Mouse (Mus musculus): Measurements from ENCODE around the gene Prr14.
"Not testable (repeated sequence)": the region's sequence is repeated elsewhere in the genome, so short reads cannot be mapped to it uniquely, and the experiment has no call there.

Gene Prr14

GRCm38 (mm10) chr7:127459311-127459710 lies at the start of gene Prr14:
Prr14 (plus strand) TSS chr7:127459611.
- DNase-seq = not testable (repeated sequence)

- DNase-seq = no peak
These were observed 48.0 kb upstream of the Prr14 start for GRCm38 (mm10) chr7:127411418-127411817.

DNA sequence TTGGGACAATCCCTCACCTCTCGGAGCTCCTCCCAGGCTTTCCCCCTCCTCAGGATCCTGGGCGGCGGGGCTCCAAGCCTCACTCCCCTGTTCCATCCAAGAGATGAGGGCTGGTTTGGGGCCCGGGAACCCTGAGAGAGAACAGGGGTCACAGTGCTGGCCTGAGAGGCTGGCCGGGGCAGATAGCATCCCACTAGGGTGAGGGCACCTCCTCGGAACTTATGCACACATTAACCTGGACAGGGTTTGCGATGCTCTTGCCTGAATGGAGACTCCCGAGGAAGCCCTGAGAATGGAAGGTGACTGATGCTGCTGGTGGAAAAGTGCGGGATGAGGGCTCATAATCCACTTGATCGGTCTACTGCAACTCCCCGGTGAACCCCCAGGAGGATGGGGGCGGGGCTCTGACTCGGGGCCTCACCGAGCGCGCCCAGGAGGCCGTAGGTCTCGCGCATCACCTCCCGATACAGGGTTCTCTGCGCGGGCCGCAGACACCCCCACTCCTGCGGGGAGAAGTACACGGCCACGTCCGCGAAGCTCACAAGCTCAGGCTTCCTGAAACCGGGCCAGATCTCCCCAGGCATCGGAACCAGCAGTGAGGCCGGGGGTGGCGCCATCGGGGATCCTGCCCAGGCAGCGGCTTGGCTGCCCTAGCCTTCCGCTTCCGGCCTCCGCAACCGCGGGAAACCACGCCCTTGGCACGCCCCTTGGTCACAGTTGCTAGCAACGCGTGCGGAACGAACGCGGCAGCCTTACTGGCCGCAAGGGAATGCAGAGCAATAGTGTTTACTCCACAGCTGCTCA lies 37.8 kb upstream of the Prr14 start, which contains the start of gene Zfp688:
TSS of gene Zfp688 (minus strand) at position 681 of the 804 bp plus-strand sequence.
- peak; percentile 93 for DNase-seq

- no peak for DNase-seq
These were observed 37.2 kb upstream of the Prr14 start for GRCm38 (mm10) chr7:127422247-127422646.

DNA sequence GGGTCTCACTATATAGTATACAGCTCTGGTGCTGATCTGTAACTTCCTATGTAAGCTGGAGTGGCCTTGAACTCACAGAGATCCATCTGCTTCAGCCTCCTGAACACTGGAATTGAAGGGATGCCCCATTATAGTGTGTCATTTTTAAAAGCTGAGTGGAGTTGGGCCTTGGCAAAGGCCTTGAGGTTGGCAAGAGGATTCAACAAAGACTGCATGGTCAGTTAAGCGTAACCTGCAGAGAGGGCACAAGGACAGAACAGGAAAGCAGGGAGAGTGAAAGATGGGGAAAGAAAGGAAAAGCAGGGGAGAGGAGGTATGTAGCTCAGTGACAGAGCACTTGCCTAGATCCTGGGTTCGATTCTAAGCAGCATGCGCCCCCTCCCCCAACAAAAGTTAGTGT lies 34.1 kb upstream of the Prr14 start:
- DNase-seq = peak; percentile 42

- peak; percentile 64 for DNase-seq
These were observed 33.5 kb upstream of the Prr14 start for GRCm38 (mm10) chr7:127425911-127426310.

GRCm38 (mm10) chr7:127426354-127426753 lies 33.1 kb upstream of the Prr14 start:
- DNase-seq = peak; percentile 63

GRCm38 (mm10) chr7:127435206-127435605 lies 24.2 kb upstream of the Prr14 start:
- no peak for DNase-seq

- no peak for DNase-seq
These were observed 21.7 kb upstream of the Prr14 start for GRCm38 (mm10) chr7:127437724-127438123.

DNA sequence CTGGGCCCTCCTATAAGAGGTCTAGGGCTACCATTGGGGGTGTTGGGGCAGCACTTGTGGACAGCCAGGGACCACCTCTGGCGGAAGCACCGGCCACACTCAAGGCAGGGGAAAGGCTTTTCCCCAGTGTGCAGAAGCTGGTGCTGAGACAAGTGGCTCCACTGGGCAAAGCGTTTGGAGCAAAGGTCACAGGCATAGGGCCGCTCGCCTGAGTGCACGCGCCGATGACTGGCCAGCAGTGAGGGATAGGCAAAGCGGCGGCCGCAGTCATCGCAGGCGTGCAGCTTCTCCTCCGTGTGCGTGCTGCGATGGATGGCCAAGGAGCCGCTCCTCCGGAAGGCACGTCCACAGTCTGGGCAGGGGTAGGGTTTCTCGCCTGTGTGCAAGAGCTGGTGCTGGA lies 15.4 kb upstream of the Prr14 start:
- peak; percentile 52 for DNase-seq

- DNase-seq = peak; percentile 97
These were observed 10.7 kb upstream of the Prr14 start, which contains the start of gene Zfp689 for GRCm38 (mm10) chr7:127448521-127449300. Zfp689 (minus strand) TSS chr7:127449158.

DNA sequence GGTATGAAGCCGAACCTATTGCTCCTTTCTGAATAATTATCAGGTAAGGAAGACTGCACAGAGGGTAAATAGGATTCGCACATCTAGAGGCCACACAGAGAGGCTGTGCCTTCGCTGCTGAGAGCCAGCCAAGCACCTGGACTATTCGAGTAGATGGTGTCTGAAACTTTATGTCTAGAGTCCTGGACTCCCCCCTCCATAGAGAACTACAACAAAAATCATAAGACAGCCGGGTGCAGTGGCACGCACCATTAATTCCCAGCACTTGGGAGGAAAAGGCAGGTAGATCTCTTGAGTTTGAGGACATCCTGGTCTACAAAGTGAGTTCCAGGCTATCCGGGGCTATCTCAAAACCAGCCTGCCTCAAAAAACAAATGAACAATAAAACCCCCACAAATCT lies 9.4 kb upstream of the Prr14 start:
- DNase-seq = no peak

DNA sequence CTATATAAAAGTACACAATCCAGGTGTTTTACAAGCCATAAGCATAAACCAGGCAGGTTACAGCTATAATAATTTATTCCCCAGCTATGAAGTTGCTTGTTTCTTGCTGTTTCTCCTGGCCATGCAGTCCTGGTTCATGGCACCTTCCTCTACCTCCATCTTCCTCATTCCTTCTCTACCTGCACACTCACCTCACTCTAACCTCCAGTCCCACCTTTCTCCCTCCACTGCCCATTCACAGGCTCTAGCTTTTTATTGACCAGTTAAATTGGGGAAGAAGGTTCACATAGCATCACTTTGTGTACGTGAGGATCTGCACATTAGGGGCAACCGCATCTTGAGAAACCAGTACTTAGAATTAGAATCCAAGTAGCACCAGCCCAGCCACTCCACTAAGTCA lies 6.4 kb upstream of the Prr14 start:
- no peak for DNase-seq

- no peak for DNase-seq
These were observed 4.5 kb upstream of the Prr14 start for GRCm38 (mm10) chr7:127454905-127455304.

DNA sequence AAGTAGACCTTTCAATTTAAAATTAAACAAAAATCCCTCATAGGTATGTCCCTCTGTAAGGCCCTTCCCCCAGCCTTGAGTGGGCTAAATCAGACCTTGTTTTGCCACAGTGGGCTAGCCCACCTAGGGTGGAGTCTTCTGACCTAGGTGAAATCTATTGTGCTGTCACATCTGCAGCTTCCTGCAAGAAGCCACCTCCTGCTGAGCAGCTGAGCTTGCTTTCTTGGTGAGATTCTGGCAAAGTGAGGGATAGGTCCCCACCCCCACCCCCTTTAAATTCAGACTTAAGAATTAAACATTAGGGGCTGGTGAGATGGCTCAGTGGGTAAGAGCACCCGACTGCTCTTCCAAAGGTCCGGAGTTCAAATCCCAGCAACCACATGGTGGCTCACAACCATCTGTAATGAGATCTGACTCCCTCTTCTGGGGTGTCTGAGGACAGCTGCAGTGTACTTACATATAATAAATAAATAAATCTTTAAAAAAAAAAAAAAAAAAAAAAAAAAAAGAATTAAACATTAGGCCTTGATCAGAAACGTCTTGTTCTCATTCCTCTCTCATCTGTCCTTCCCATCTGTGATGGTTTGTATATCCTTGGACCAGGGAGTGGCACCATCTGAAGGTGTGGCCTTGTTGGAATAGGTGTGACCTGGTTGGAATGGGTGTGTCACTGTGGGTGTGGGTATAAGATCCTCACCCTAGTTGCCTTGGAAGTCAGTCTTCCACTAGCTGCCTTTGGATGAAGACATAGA lies 864 bp upstream of the Prr14 start:
- DNase-seq = not testable (repeated sequence)

DNA sequence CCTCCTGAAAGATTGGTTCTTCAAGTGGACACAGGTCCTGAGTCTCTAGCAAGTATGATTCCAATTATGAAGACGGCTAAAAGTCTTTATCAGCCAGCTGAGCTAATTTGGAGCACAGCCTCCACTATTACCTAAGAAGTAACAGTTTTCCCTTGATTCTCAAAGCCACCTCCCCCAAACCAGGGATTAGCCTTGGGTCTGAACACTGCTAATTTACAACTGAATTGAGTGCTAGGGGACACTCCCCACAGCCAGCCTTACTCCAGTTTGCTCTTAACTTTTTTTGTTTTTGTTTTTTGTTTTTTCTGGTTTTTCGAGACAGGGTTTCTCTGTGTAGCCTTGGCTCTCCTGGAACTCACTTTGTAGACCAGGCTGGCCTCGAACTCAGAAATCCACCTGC lies 5.8 kb downstream of the Prr14 start:
- no peak for DNase-seq

- not testable (repeated sequence) for DNase-seq
These were observed 6.3 kb downstream of the Prr14 start for GRCm38 (mm10) chr7:127465670-127466069.

DNA sequence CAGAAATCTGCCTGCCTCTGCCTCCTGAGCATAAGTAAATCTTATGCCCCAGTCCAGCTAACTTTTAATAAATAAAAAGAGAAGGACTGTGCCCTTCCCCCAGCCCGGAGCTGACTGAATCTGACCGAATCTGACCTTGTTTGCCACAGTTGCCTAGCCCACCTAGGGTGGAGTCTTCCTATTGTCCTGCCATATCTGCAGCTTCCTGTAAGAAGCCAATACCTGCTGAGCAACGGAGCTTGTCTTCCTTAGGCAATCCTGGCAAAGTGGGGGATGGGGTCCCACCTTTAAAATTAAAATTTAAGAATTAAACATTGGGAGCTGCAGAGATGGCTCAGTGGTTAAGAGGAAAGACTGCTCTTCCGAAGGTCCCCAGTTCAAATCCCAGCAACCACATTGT lies 7.2 kb downstream of the Prr14 start:
- DNase-seq = no peak

DNA sequence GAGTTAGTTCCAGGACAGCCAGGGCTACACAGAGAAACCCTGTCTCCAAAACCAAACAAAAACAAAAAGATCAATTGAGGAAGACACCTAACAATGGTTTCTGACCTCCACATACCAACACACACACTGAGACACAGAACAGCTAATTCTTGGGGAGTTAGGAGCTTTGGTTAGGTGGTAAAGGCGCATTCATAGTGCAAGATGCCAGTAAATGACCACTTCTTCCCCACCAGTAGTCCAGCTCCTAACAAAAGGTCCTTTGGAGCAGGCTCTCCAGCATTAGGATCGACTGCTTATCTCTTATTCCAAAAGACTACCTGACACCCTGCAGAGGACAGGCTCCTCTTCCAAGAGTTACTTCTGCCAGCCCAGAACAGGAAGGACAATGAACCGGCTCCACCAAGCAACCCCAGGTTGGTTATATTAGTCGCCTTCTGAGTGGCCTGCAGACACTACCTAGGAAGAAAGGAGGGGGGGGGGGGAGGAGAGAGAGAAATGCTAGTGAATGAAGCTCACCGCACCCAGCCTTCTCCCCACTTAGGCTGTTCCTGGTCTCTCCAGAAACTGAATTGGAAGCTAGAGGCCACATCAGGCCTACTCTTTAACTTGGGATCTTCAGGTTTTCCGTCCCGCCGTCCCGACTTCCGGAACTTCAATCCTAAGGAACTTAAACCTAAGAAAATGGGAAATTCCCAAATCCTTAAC lies 10.8 kb downstream of the Prr14 start:
- no peak for DNase-seq

DNA sequence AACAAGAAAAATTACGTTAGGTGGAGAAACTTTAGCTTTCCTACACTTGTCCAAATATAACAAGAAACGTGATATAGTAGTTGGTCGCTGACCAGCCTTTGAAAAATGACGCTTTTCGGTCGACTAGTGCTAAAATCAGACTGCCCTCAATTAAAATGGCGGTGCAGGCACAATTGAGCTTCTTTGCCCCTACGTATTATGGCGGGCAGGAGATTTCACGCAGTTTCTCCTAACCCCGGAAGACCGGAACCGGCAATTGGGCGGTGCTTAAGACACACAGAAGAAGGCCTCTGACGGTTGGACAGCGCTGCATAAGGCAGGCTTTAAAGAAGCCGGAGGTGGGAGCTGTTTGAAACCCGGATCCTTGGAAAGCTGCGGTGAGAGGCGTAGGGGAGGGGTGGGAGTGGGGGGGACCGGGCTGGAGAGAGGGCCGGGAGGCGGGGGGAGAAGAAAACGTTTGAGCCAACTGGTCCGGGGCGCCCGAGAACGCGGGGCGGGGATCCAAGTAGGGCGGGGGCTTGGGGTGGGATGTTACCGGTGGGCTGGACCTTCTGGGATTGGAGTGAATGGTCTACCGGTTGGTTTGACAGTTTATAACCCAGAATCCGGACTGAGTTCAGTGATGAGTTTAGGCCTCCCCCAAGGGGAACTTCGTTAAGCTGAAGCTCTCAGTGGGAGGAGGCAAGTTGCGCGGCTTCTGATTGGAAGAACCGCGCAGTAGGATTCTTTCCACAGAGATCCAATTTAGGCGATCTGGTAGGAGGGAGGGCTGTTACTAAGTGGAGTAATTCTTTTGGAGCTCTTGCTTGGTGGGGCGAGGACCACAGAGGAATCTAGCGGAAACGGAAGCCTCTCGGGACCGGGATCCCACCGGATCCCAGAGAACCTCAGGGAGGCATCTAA lies 11.6 kb downstream of the Prr14 start:
- peak; percentile 97 for DNase-seq

- DNase-seq = no peak
These were observed 12.2 kb downstream of the Prr14 start for GRCm38 (mm10) chr7:127471646-127472010.

GRCm38 (mm10) chr7:127472060-127472459 lies 12.6 kb downstream of the Prr14 start:
- DNase-seq = no peak

Data from kidney, adult 11 months (tissue).